In the genomic region with DNA sequence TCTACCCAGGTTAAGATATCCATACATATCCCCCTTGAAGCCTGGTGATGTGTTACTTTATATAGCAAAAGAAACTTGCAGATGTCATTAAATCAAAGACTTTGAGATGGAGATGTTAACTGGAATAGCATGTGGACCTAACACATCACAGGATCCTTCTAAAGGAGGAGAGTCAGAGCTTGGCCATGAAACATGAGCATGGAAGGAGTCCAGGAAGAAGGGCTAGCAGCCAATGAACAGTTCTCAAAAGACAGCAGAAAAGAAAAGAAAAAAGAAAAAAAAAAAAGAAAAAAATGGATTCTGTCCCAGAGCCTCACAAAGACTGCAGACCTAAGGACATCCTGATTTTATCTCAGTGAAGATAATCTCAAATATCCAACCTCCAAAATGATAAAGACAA, we compare ENCODE assay signal across 14 mouse cellular contexts.
A peak's percentile ranks its signal among the peaks of the same experiment; 100 is the strongest.
DNase-seq lines count a peak whose midpoint lies in the region.
"Had no signal": no experiment of that assay in that cellular context is flagged by ENCODE, and none has a peak within 500 bp of the region (broad histone marks: within the 10 kb centered on the region; RNA-seq: fewer than 3 reads in every experiment).

No protein-coding gene starts in this region.

- intact Hi-C loops in heart, postnatal 14 days (cut with DNase I): no loop called here
- intact Hi-C loops in gastrocnemius, postnatal 14 days (cut with DNase I; ENCODE audit: low total_unique reads): no loop called here

- DNase-seq in heart, postnatal 14 days: peak; percentile 19 to 54
- DNase-seq in heart, adult 9 months (ENCODE audit: low spot score in 2 of 2): no peak
- DNase-seq in lung, postnatal 10 days: peak; percentile 50
- DNase-seq in lung, postnatal 25 days (ENCODE audit: low spot score): no peak
- DNase-seq in NIH3T3 (ENCODE audit: low read depth): peak; percentile 57
- DNase-seq in gastrocnemius, postnatal 14 days: peak; percentile 22
- DNase-seq in urinary bladder, postnatal 10 days (ENCODE audit: low spot score): no peak
- DNase-seq: kidney, adult 18-20 months; kidney, postnatal 14 days; liver; liver, postnatal 0 days; midbrain, embryonic 14.5 days; right cerebral cortex, postnatal 25 days; thymus, postnatal 25 days had no signal

Comparison
In these comparisons a context has a peak if more than half of its experiments do, and no peak if none do; other contexts are left out.
1. DNase-seq: peak in heart, postnatal 14 days (2 of 2), lung, postnatal 10 days (single experiment), NIH3T3 (single experiment) and gastrocnemius, postnatal 14 days (single experiment); none in heart, adult 9 months (0 of 2), lung, postnatal 25 days (single experiment) and urinary bladder, postnatal 10 days (single experiment).